10 mouse cellular contexts compared by ENCODE assay signal in genomic region chr10:99408786-99409185, GRCm38 (mm10).
DNase-seq lines count a peak whose midpoint lies in the region; ATAC-seq and TF ChIP-seq lines count a peak whose summit lies in the region.
"Had no signal": no experiment of that assay in that cellular context is flagged by ENCODE, and none has a peak within 500 bp of the region (broad histone marks: within the 10 kb centered on the region; RNA-seq: fewer than 3 reads in every experiment).

No protein-coding gene starts in this region.

- ATAC-seq in CD4-positive, CD25-positive, alpha-beta regulatory T cell, adult 4 months = no peak
- ATAC-seq: intestine, embryonic 15.5 days had no signal

- H3K4me3 ChIP-seq in thymus, adult 2 months (ENCODE audit: control insufficient read depth, insufficient read depth, low read length) = no peak overlapping the region
- H3K4me3 ChIP-seq: intestine, embryonic 15.5 days; limb, embryonic 15.5 days had no signal

- 92% methylated on average over 2 of the region's 2 CpGs for WGBS in thymus, adult 2 months

- H3K27me3 ChIP-seq in thymus, adult 2 months (ENCODE audit: control insufficient read depth, insufficient read depth, low read length) = no peaks in the 10 kb centered on the region
- H3K27me3 ChIP-seq: intestine, embryonic 15.5 days; limb, embryonic 15.5 days had no signal

- TF ChIP-seq POLR2A in thymus, adult 2 months (IDR thresholded peaks at IDR 0.05; ENCODE audit: control insufficient read depth, extremely low read depth, insufficient read depth, low read length, poor library complexity) = no peak

- no peaks in the 10 kb centered on the region for H3K36me3 ChIP-seq in thymus, adult 2 months (ENCODE audit: control insufficient read depth, insufficient read depth, low read length)
- H3K36me3 ChIP-seq: intestine, embryonic 15.5 days; limb, embryonic 15.5 days had no signal

- TF ChIP-seq CTCF in thymus, adult 2 months (IDR thresholded peaks at IDR 0.05; ENCODE audit: borderline replicate concordance, control insufficient read depth, extremely low read depth, insufficient read depth, low read length, poor library complexity) = no peak

- H3K4me1 ChIP-seq in thymus, adult 2 months (replicated peaks; ENCODE audit: control insufficient read depth, insufficient read depth, low read length) = peaks cover 2% of the 10 kb centered on the region; the same call in 1 of the 2 replicates
- H3K4me1 ChIP-seq: intestine, embryonic 15.5 days; limb, embryonic 15.5 days had no signal

- peak; percentile 33 for DNase-seq in CD4-positive, CD25-positive, alpha-beta regulatory T cell, adult 2 months (ENCODE audit: low read depth, low spot score)
- peak; percentile 23 for DNase-seq in kidney, postnatal 10 days
- no peak for DNase-seq in kidney, adult 8-10 months
- DNase-seq in thymus, postnatal 0 days (ENCODE audit: low spot score) = peak; percentile 13
- DNase-seq in thymus, adult 2 months = no peak
- DNase-seq in thymus, postnatal 4 days = peak; percentile 60
- DNase-seq in adipocyte (ENCODE audit: low spot score) = no peak

- H3K27ac ChIP-seq in thymus, adult 2 months (ENCODE audit: control insufficient read depth, insufficient read depth, low read length) = no peak overlapping the region
- H3K27ac ChIP-seq: intestine, embryonic 15.5 days; limb, embryonic 15.5 days had no signal

Comparison
In these comparisons a context has a peak if more than half of its experiments do, and no peak if none do; other contexts are left out.
1. DNase-seq: peak in CD4-positive, CD25-positive, alpha-beta regulatory T cell, adult 2 months (single experiment), kidney, postnatal 10 days (single experiment), thymus, postnatal 0 days (single experiment) and thymus, postnatal 4 days (single experiment); none in kidney, adult 8-10 months (0 of 2), thymus, adult 2 months (single experiment) and adipocyte (single experiment).